Mouse (Mus musculus): ENCODE data around the gene Cd274.
"Not testable (repeated sequence)": the region's sequence is repeated elsewhere in the genome, so short reads cannot be mapped to it uniquely, and the experiment has no call there.

Cd274 gene

GRCm38 (mm10) chr19:29393333-29393732 is 26.1 kb downstream of the Cd274 start:
- DNase-seq (ENCODE audit: low read depth, low spot score), result no peak

GRCm38 (mm10) chr19:29394721-29395120 is 27.5 kb downstream of the Cd274 start:
- DNase-seq (ENCODE audit: low read depth, low spot score), result no peak

- no peak for DNase-seq (ENCODE audit: low read depth, low spot score)
Observed at GRCm38 (mm10) chr19:29396353-29396752, 29.1 kb downstream of the Cd274 start.

- no peak for DNase-seq (ENCODE audit: low read depth, low spot score)
Observed at GRCm38 (mm10) chr19:29399786-29400185, 32.5 kb downstream of the Cd274 start.

- DNase-seq (ENCODE audit: low read depth, low spot score), result no peak
Observed at GRCm38 (mm10) chr19:29400466-29400865, 33.2 kb downstream of the Cd274 start.

GRCm38 (mm10) chr19:29402621-29403020 is 35.4 kb downstream of the Cd274 start:
- DNase-seq (ENCODE audit: low read depth, low spot score), result no peak

- DNase-seq (ENCODE audit: low read depth, low spot score), result no peak
Observed at GRCm38 (mm10) chr19:29403251-29403650, 36.0 kb downstream of the Cd274 start.

GRCm38 (mm10) chr19:29405388-29405787 is 38.1 kb downstream of the Cd274 start:
- no peak for DNase-seq (ENCODE audit: low read depth, low spot score)

GRCm38 (mm10) chr19:29406042-29407017 is 39.1 kb downstream of the Cd274 start:
- DNase-seq (ENCODE audit: low read depth, low spot score), result no peak

- no peak for DNase-seq (ENCODE audit: low read depth, low spot score)
Observed at GRCm38 (mm10) chr19:29410619-29411018, 43.4 kb downstream of the Cd274 start, which contains the start of gene Pdcd1lg2. TSS of gene Pdcd1lg2 (plus strand) at chr19:29410919.

- peak; percentile 64 for DNase-seq (ENCODE audit: low read depth, low spot score)
Observed at GRCm38 (mm10) chr19:29412476-29413420, 45.5 kb downstream of the Cd274 start.

GRCm38 (mm10) chr19:29414513-29414912 is 47.3 kb downstream of the Cd274 start:
- DNase-seq (ENCODE audit: low read depth, low spot score), result no peak

GRCm38 (mm10) chr19:29414917-29415316 is 47.7 kb downstream of the Cd274 start:
- not testable (repeated sequence) for DNase-seq (ENCODE audit: low read depth, low spot score)

GRCm38 (mm10) chr19:29416393-29416902 is 49.2 kb downstream of the Cd274 start:
- no peak for DNase-seq (ENCODE audit: low read depth, low spot score)

- DNase-seq (ENCODE audit: low read depth, low spot score), result no peak
Observed at GRCm38 (mm10) chr19:29417188-29417587, 49.9 kb downstream of the Cd274 start.

- no peak for DNase-seq (ENCODE audit: low read depth, low spot score)
Observed at GRCm38 (mm10) chr19:29417894-29418293, 50.6 kb downstream of the Cd274 start.

GRCm38 (mm10) chr19:29418661-29419115 is 51.4 kb downstream of the Cd274 start:
- DNase-seq (ENCODE audit: low read depth, low spot score), result no peak

- no peak for DNase-seq (ENCODE audit: low read depth, low spot score)
Observed at GRCm38 (mm10) chr19:29419506-29419905, 52.3 kb downstream of the Cd274 start.

- no peak for DNase-seq (ENCODE audit: low read depth, low spot score)
Observed at GRCm38 (mm10) chr19:29419946-29420345, 52.7 kb downstream of the Cd274 start.

GRCm38 (mm10) chr19:29420397-29420796 is 53.1 kb downstream of the Cd274 start:
- DNase-seq (ENCODE audit: low read depth, low spot score), result no peak

- no peak for DNase-seq (ENCODE audit: low read depth, low spot score)
Observed at GRCm38 (mm10) chr19:29422013-29422645, 54.9 kb downstream of the Cd274 start.

All from skeletal muscle tissue, adult 2 months (tissue).